Mouse (Mus musculus) adrenal gland, adult 2 months (tissue): ENCODE measurements around the gene Bicc1. TPM values are rescaled to one million over a fixed set of nuclear protein-coding genes. Genes with fewer than 3 reads are reported as not detected.
"Not testable (repeated sequence)": the region's sequence is repeated elsewhere in the genome, so short reads cannot be mapped to it uniquely, and the experiment has no call there.

Source experiments
- DNase-seq: peaks from one replicate; pipeline ENCODE4 v3.0.0; 2021
- polyA plus RNA-seq: library from polyadenylated mRNA; depleted of rRNA; stranded (reverse); fragments of >200 nt; gene quantifications from 2 replicates; pipeline ENCODE4 v1.2.3, GENCODE M21; 2012
- total RNA-seq, 2 experiments: library from RNA; stranded (reverse); gene quantifications; 2 replicates each; pipeline ENCODE4 v1.2.3; 2021

The Bicc1 gene
- total and polyA plus RNA-seq, 3 experiments = 5.5 to 20.3 (median 12.8) TPM

DNA sequence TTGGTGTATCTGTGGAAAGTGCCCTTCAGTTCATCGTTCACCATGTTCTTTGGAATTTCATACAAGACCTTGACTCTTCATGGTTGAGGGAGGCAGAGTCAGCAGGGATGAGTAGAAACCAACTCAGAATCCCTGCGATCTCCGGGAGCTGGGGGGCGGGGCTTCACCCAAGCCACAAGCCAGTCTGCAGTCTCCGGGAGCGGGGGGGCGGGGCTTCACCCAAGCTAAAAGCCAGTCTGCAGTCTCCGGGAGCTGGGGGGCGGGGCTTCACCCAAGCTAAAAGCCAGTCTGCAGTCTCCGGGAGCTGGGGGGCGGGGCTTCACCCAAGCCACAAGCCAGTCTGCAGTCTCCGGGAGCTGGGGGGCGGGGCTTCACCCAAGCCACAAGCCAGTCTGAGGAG, 213.4 kb downstream of the Bicc1 start:
- not testable (repeated sequence) for DNase-seq

DNA sequence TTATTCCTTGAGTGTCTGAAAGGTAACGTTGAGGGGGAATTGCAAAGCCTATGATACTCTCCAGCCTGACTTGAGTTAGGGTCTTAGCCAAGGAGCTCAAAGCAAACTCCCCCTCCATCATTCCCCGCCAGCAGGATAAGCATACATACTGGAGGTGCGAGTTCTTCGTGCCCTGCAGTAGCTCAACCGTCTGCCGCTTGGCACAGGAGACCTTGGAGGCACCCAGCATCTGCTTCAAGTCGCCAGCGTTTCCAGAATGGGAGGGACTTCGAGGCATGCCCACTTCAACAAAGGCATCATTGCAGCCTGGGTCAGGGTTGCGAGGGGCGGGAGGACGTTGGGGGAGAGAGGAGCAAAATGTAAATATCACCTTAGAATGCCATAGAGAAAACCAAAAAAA, 214.4 kb downstream of the Bicc1 start:
- no peak for DNase-seq

DNA sequence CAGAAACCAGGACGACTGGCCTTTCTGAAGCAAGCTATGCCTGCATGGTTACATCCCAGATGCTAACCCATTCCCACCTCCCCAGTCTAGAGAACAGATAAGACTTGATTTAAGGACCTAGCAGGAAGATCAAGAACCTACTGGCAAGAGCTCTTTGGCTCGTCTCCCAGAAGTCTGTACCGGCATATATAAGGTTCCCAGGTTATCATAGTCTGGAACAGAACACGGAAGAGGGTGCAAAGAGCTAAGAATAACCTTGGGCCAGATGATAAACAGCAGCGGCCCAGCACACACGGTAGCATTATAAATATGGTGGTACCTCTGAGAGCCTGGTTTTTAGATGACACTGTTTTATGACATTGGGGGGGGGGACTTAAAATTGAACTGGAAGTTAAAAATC, 217.9 kb downstream of the Bicc1 start:
- DNase-seq = no peak

DNA sequence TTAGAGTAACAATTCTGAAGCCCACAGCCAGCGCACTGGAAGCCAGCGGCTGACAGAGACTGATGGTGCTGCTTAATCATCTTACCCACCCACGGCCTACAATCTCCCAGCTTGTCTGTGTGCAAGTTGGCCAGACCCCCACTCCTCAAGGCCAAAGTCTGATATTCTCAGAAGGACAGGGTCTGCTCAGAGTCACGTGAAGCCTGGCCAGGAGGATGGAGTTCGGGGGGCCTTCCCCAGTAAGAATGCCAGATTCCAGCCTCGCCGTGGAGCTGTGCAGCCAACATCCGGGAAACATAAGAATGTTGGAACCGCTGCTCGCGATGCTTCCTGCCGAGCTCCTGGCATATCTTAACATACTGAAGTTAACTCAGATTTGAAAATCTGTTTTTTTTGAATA, 219.7 kb downstream of the Bicc1 start:
- peak; percentile 11 for DNase-seq

- DNase-seq = no peak
Observed at GRCm38 (mm10) chr10:70937450-70937849, 222.1 kb downstream of the Bicc1 start.

GRCm38 (mm10) chr10:70936008-70936407, 223.5 kb downstream of the Bicc1 start:
- DNase-seq = no peak

DNA sequence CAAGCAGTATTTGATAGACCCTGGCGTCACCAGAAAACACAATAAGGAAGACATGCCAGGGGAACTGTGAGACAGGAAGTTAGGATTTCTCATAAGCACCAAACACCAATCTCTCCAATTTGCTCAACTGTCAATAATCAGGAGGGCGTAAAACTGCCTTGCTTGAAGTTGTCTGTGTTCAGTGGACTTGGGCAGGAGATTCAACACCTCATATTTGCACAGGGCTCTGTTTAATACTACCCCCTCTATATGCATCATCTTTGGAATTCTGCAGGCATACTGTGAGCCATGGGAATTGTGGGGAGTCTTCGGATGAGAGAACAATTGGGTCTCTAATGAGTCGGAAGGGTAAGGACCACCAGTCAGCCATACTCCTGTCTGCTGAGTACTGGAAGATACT, 233.4 kb downstream of the Bicc1 start:
- DNase-seq = no peak

GRCm38 (mm10) chr10:70924348-70924747, 235.2 kb downstream of the Bicc1 start:
- no peak for DNase-seq

DNA sequence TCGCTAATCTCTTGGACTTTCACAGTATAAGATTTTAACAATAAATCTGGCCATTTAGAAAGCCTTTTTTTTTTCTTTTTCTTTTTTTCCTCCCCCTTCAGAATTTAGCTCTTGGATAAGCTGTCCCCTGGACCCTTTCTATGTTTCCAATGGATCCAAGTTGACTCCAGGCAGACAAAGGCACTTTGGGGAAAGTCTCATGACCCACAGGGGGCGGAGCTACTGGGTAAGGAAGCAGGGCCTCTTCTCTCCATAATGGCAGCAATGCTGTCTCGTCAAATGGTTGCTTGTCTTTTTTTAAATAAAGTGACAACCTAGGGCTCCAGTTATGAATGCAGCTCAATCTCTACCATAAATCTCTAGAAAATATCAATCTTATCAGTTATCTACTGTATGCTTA, 235.6 kb downstream of the Bicc1 start:
- no peak for DNase-seq

DNA sequence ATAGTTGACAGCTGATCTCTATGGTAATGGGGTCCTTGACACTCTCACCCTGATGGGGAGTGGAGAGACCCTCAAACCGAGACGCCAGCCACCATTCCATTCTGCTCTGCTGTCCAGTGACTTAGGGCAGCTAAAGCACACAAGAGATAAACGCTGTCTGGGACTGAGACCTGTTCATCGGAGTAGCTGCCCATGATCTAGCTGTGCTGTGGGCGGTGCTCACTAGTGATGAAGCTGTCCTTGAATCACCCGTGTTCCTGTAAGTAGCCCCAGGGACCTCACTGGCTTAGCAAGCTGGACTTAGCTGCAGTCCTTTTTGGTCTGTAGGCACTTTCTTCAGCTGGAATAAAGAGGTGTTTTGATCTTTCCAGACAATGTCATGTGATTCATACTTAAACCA, 238.0 kb downstream of the Bicc1 start:
- no peak for DNase-seq

DNA sequence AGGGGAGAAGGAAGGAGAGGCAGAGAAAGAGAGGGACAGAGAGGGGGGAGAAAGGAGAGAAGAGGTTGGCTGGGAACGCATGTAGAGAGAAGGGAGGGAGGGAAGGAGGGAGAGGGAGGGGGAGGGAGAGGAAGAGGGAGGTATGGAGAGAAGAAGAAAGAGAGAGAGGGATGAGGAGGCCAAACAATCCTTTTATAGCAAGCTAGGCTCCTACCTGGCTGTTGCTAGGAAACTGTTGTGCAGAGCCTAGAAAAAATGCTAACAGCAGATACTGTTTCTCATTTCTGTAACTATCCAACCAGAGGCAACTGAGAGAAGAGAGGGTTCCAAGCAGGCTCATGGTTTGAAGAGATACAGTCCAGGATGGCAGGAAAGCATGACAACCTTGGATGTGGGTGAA, 239.6 kb downstream of the Bicc1 start:
- no peak for DNase-seq

DNA sequence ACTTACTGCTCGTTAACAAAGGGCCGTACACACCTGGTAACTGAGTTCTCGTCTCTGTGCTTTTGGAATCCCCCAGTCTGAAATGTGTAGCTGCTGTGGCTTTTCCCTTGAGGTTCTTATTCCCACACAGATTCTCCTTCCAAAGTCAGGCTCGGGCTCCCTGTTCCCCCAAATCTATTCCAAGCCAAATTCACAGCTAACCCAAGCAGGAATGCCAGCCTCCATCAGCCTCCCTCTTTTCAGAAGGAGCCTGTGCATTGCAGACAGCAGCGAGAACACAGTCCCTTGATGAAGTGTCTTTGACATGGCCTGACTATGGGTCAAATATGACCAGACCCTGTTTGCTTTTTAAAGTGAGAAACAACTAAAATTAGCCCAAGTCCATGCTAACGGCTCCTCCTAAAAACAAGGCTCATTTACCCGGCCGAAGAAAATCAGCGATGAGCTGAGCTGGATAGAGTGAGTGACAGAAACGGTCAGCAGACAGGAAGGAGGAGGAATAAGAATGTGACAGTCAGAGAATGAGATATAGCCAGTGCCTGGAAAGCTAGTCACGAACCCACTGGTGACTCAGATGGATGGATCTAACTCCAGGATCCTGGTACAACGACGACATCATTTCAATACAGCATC, 240.4 kb downstream of the Bicc1 start:
- DNase-seq = no peak

- no peak for DNase-seq
Observed at GRCm38 (mm10) chr10:70916697-70917096, 242.8 kb downstream of the Bicc1 start.

- no peak for DNase-seq
Observed at GRCm38 (mm10) chr10:70915096-70915495, 244.4 kb downstream of the Bicc1 start.

DNA sequence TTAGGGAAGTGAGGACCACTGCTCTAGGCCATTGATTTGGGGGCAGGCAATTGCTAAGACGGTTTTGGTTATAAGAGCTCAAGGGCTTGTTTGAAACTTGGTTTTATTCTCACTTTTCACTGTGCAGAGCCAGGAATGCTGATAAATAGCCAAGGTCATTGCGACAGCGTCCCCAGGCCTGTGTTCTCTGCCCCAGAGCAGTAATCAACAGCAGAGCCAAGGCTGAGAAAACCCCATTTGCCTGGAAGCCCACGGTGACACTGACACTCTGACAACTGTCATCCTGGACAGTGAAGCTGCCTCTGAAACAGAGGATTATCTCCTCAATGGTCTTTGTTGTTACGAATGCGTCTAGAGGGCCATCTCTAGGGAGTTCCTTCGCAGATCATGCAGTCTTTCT, 255.6 kb downstream of the Bicc1 start:
- peak; percentile 47 for DNase-seq

GRCm38 (mm10) chr10:70902751-70903485, 256.6 kb downstream of the Bicc1 start:
- peak; percentile 54 for DNase-seq

DNA sequence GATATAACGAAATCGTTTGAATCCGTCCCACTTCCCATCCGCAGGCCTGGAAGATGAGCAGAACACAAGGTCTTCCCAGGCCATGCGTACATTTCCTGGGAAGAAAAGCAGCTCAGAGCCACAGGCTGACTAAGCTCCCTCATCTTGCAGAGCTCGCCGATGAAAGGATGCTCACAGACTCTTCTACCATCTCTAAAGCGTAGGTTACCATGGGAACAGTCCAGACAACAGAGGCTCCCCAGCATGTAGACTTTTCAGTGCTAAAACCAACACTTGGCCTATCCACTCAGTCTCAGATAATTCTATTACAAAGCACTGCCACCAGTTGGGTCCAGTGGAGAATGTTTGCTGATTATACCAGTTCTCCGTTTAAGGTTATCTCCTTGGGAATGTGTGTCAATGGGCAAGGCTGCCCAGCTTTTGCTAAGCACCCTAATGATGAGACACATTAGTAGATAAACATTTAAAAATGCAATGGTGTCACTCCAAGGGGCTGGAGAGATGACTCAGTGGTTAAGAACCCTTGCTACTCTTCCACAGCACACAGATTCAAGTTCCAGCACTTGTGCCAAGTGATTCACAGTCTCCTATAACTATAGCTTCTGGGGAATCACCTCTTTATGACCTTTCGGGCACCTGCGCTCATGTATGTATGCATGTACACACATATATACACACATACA, 258.2 kb downstream of the Bicc1 start:
- no peak for DNase-seq

DNA sequence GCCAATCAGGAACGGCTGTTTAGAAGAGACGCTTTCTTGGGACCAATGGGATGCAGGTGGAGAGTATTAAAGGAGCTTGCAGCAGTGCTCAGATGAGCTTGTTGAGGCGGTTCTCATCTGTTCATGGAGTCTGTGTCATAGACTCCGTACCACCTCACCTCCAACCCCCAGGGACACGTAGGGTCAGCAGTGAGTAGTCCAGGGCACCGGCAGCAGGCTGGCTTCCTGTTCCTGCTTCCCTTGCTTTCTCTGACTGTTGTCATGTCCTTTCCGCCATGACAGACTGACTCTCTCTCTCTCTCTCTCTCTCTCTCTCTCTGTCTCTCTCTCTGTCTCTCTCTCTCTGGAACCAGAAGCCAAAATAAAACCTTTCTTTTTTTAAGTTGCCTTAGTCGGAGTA, 263.6 kb downstream of the Bicc1 start:
- no peak for DNase-seq

GRCm38 (mm10) chr10:70878046-70878445, 281.5 kb downstream of the Bicc1 start:
- no peak for DNase-seq

DNA sequence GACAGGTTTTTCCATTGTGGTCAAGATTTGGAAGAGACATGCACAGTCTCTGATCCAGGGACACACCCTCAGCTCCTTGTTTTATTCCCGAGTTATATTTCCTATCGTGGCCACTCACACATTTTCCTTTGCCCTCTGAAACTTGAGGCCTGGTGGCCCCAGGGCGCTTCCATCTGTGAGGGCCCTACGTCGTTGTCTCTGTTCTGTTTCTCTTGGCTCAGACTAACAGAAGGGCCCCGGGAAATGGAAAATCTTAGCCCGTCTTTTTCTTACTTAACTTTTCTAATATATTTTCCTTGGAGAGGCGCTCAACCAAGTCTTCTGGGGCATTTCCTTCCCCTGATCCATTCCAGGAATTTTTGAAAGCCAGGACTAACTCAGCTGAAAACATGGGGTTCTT, 281.9 kb downstream of the Bicc1 start:
- no peak for DNase-seq

- DNase-seq = no peak
Observed at GRCm38 (mm10) chr10:70876522-70876921, 283.0 kb downstream of the Bicc1 start.

DNA sequence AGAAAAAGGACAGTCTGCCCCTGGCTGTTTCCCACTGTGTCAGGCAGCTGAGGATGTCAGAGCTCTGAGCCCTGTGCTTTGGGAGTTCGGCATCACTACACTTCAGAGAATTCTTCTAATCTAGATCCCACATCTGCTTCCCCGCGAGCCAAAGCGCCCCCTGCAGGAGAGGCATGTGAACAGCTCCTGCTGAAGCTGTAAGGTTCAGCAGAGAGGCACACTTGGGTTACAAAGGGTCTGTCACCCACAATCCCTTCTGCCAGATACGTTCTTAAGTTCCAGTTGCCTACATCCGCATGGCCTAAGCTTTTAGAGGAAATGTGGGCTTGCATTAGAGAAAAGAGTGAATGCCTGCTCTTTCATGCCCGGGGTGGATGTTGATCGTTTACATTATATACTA, 283.4 kb downstream of the Bicc1 start:
- DNase-seq = no peak

- no peak for DNase-seq
Observed at GRCm38 (mm10) chr10:70874994-70875538, 284.4 kb downstream of the Bicc1 start.
